Mouse (Mus musculus): ENCODE results near the gene 4930564D02Rik.

Gene 4930564D02Rik

DNA sequence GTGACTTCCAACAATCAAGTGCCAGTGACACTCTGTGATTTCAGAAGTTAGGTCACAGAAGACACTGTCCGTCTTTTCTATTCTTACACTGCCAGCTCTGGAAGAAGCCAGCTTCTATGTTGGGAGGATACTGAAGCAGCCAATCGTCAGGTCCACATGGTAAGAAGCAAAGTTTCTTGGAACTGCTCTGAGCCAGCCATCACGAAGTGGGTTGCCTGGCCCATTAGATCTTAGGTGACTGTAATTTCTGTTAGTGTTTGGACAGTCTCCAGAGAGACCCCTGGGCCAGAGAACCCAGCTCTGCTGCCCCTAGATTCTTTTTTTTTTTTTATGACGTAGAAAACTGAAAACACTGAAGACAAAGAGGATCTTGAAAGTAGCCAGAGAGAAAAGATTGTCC, 30.9 kb downstream of the 4930564D02Rik start:
- in situ Hi-C loops (cut with MboI; ENCODE audit: low sequenced_read_pairs): no loop called here

GRCm38 (mm10) chr3:105099526-105100269, 33.1 kb downstream of the 4930564D02Rik start:
- in situ Hi-C loops (cut with MboI; ENCODE audit: low sequenced_read_pairs): no loop called here

DNA sequence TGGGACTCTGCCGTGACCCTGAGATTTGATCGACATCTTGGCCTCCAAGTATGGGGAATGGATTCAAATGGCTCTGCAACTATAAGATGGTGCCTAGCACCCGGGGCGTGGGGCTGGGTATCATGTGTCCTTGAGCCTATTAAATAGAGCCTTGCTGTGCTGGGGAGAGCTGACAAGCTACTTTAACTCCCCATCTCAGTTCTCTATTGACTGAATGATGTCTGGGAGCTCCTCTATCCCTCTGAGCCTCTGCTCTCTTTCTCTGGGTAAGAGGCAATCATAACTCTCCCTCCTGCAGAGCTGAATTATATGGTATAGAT, 33.6 kb downstream of the 4930564D02Rik start:
- in situ Hi-C loops (cut with MboI; ENCODE audit: low sequenced_read_pairs): no loop called here

- in situ Hi-C loops (cut with MboI; ENCODE audit: low sequenced_read_pairs): no loop called here
Observed at GRCm38 (mm10) chr3:105105827-105106226, 39.2 kb downstream of the 4930564D02Rik start.

DNA sequence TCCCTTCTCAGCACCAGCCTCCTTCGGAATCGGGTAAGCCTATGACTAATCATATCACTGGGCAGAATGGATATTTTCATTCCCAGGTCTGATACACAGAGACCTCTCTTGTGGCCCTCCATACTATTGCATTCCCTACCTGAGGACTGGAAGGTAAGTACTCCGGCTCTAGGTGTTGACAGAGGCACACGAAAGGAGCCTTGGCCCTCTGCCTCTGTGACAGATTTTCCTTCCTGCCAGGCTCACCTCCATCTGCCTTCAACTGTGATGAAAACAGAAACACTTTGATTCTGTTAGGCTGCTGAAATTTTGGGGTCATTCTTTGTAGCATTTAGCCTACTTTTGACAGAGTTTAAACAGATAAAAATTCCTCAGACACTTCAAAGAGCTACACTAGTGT, 47.2 kb downstream of the 4930564D02Rik start:
- in situ Hi-C loops (cut with MboI; ENCODE audit: low sequenced_read_pairs): no loop called here

DNA sequence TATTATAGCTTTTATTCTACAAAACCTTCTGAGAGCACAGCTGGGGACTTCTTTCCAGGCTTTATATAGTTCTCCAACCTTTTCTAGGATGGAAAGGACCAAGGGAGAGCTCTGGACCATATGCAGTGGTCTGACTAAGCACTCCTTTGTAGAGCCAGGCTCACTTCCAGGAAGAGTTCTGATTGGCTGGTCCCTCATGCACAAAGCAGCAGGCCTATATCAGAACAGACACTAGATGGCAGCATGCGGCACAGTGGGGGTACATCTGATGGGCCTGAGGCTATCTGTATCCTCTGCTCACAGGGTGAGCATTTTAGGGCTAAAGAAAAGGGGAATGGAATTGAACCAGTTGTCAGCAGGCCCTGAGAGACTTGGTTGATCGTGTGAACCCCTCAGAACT, 47.6 kb downstream of the 4930564D02Rik start:
- in situ Hi-C loops (cut with MboI; ENCODE audit: low sequenced_read_pairs): no loop called here

GRCm38 (mm10) chr3:105116596-105116995, 50.0 kb downstream of the 4930564D02Rik start:
- in situ Hi-C loops (cut with MboI; ENCODE audit: low sequenced_read_pairs): no loop called here

DNA sequence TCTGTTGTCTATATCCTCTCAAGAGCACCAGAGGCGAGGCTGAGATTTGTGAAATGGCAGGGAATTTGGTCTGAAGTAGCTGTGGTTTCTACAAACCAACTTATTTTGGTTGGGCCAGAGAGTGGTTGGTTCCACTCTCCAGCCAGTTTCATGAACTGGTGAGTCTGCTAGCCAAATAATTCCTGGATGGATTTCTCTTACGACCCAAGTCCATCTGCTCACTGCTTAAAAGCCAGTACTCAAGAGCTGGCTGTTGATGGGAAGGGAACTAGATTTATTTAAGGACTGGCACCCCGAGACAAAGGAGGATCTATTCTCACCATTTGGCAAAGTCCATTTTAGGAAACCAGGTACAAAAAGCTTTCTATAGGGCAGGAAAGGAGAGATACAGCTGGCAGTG, 57.1 kb downstream of the 4930564D02Rik start:
- in situ Hi-C loops (cut with MboI; ENCODE audit: low sequenced_read_pairs): no loop called here

DNA sequence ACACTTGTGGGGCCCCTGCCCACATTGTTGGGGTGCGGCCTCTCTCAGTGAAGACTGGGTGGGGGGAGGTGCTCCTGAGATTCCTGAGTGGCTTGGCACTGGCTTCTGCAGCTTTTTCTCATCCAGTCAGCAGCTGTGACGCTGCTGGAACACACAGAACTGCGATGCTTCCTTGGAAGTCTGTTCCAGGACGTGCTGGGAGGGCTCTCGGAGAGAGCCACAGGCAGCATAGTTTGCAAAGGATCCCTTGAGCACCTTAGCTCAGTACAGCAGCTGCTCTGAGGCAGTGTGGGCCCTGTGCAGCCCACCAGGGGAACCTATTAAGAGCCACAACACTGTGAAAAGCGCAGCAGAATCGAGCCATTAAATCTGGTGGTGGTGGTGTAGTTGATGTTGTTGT, 61.2 kb downstream of the 4930564D02Rik start:
- in situ Hi-C loops (cut with MboI; ENCODE audit: low sequenced_read_pairs): no loop called here
